Mouse (Mus musculus) lung, adult 2 months (tissue): ENCODE measurements around the gene Slc48a1.

Experiments
- CTCF ChIP-seq: fragments of 200-500 bp; IDR thresholded peaks from 2 replicates; pipeline ENCODE4 v1.5.1; 2011; ENCODE audit warnings: mild to moderate bottlenecking, low read length, control low read depth; ENCODE audit not compliant: insufficient read depth
- POLR2A ChIP-seq: fragments of 200-500 bp; IDR thresholded peaks from 2 replicates; pipeline ENCODE4 v1.6.1; 2011; ENCODE audit warnings: low read depth, mild to moderate bottlenecking, control low read depth, low read length, borderline replicate concordance; ENCODE audit errors: extremely low read depth

DNA sequence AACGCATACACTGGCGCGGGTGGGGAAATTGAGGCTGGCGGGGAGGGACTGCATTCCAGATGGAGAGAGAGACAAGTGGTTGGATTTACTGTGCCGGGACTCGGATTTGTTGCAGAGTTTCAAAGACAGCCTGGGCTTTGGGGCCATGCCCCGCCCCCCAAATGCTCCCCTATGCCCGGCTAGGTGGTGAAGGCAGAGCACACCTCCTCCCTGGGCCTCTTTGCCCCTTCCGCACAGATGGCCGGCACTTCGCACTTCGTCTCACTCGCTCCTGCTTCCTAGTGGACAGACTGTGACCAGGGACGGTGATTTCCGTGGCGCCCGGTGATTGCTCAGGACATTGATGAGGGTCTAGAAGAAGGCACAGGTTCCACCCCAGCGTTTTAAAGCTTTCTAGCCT is 10.1 kb upstream of the Slc48a1 start:
- TF ChIP-seq CTCF (peak; percentile 38), POLR2A (no peak; the same call in 1 of the 2 replicates)
